Mouse (Mus musculus) thymus, adult 2 months (tissue): ENCODE results near the gene Rock2.

Experiments
- CTCF ChIP-seq: fragments of 200-500 bp; IDR thresholded peaks from 2 replicates; pipeline ENCODE4 v1.5.1; 2012; ENCODE audit warnings: mild to moderate bottlenecking, control low read depth, low read length, moderate library complexity, borderline replicate concordance; ENCODE audit not compliant: control insufficient read depth, poor library complexity, insufficient read depth; ENCODE audit errors: extremely low read depth
- POLR2A ChIP-seq: fragments of 200-500 bp; IDR thresholded peaks from 2 replicates; pipeline ENCODE4 v1.6.1; 2012; ENCODE audit warnings: mild to moderate bottlenecking, low read length, control low read depth, moderate library complexity; ENCODE audit not compliant: control insufficient read depth, poor library complexity, insufficient read depth; ENCODE audit errors: extremely low read depth

- TF ChIP-seq CTCF (no peak), POLR2A (no peak)
These were observed 34.2 kb upstream of the Rock2 start for GRCm38 (mm10) chr12:16860533-16860932.
